Mouse (Mus musculus): ENCODE data around the gene Dst.

Gene Dst

GRCm38 (mm10) chr1:34068341-34068740 lies 160.3 kb downstream of the Dst start:
- DNase-seq: no peak

- no peak for DNase-seq
Measured at GRCm38 (mm10) chr1:34069514-34070290, 161.7 kb downstream of the Dst start.

GRCm38 (mm10) chr1:34070474-34070873 lies 162.4 kb downstream of the Dst start:
- DNase-seq: no peak

- DNase-seq: no peak
Measured at GRCm38 (mm10) chr1:34070991-34071639, 163.1 kb downstream of the Dst start.

- DNase-seq: no peak
Measured at GRCm38 (mm10) chr1:34072262-34072661, 164.2 kb downstream of the Dst start.

GRCm38 (mm10) chr1:34073436-34074169 lies 165.6 kb downstream of the Dst start:
- DNase-seq: no peak

GRCm38 (mm10) chr1:34074245-34075187 lies 166.5 kb downstream of the Dst start:
- no peak for DNase-seq

GRCm38 (mm10) chr1:34076701-34077421 lies 168.8 kb downstream of the Dst start:
- no peak for DNase-seq

GRCm38 (mm10) chr1:34077422-34077790 lies 169.4 kb downstream of the Dst start:
- DNase-seq: no peak

- no peak for DNase-seq
Measured at GRCm38 (mm10) chr1:34077941-34078340, 169.9 kb downstream of the Dst start.

- peak in 1 of 2 experiments; percentile 55 for DNase-seq
Measured at GRCm38 (mm10) chr1:34089011-34089410, 181.0 kb downstream of the Dst start.

GRCm38 (mm10) chr1:34090700-34091099 lies 182.7 kb downstream of the Dst start:
- DNase-seq: no peak

- no peak for DNase-seq
Measured at GRCm38 (mm10) chr1:34093652-34094051, 185.6 kb downstream of the Dst start.

GRCm38 (mm10) chr1:34094301-34094700 lies 186.3 kb downstream of the Dst start:
- no peak for DNase-seq

- no peak for DNase-seq
Measured at GRCm38 (mm10) chr1:34095173-34095572, 187.1 kb downstream of the Dst start.

- DNase-seq: peak; percentile 41 to 68
Measured at GRCm38 (mm10) chr1:34096923-34097322, 188.9 kb downstream of the Dst start.

GRCm38 (mm10) chr1:34097640-34098039 lies 189.6 kb downstream of the Dst start:
- no peak for DNase-seq

GRCm38 (mm10) chr1:34099439-34099838 lies 191.4 kb downstream of the Dst start:
- DNase-seq: no peak

- no peak for DNase-seq
Measured at GRCm38 (mm10) chr1:34100385-34100784, 192.4 kb downstream of the Dst start.

GRCm38 (mm10) chr1:34102604-34103003 lies 194.6 kb downstream of the Dst start:
- no peak for DNase-seq

GRCm38 (mm10) chr1:34103176-34103575 lies 195.2 kb downstream of the Dst start:
- DNase-seq: no peak

- no peak for DNase-seq
Measured at GRCm38 (mm10) chr1:34103713-34104172, 195.7 kb downstream of the Dst start.
